Mouse (Mus musculus) liver, embryonic 16.5 days (tissue): Measurements from ENCODE around the gene Tmem260. TPM values are rescaled to one million over a fixed set of nuclear protein-coding genes. Genes with fewer than 3 reads are reported as not detected.

Experiments used
- ATAC-seq: fragments of 200-750 bp; cut with Nextera tagmentation; 2 replicates; pipeline ENCODE4 v1.8.0; 2017; ENCODE audit warnings: low read depth, mild to moderate bottlenecking, moderate number of reproducible peaks, moderate library complexity
- H3K27ac ChIP-seq: fragments of 300-500 bp; sonication (generic); 2 replicates; pipeline ENCODE4 v1.5.1; 2014; ENCODE audit warnings: mild to moderate bottlenecking, low read length
- H3K27me3 ChIP-seq: fragments of 300-500 bp; sonication (generic); 2 replicates; pipeline ENCODE4 v1.6.1; 2014; ENCODE audit warnings: low read depth, low read length, mixed read lengths; ENCODE audit not compliant: control insufficient read depth, insufficient read depth
- H3K36me3 ChIP-seq: fragments of 300-500 bp; sonication (generic); 2 replicates; pipeline ENCODE4 v1.6.1; 2014; ENCODE audit warnings: mild to moderate bottlenecking; ENCODE audit not compliant: control insufficient read depth, insufficient read depth
- H3K4me1 ChIP-seq: fragments of 300-500 bp; sonication (generic); 2 replicates; pipeline ENCODE4 v1.6.1; 2014; ENCODE audit warnings: low read depth, low read length, mixed read lengths; ENCODE audit not compliant: control insufficient read depth
- H3K4me2 ChIP-seq: fragments of 300-500 bp; sonication (generic); 2 replicates; pipeline ENCODE4 v1.6.1; 2014; ENCODE audit warnings: low read depth, low read length, mixed read lengths
- H3K4me3 ChIP-seq: fragments of 300-500 bp; sonication (generic); 2 replicates; pipeline ENCODE4 v1.5.1; 2014; ENCODE audit warnings: low read depth, mild to moderate bottlenecking, low read length
- H3K9ac ChIP-seq: fragments of 300-500 bp; sonication (generic); 2 replicates; pipeline ENCODE4 v1.6.1; 2014; ENCODE audit warnings: low read depth, low read length
- H3K9me3 ChIP-seq: fragments of 300-500 bp; sonication (generic); replicated peaks from 2 replicates; pipeline ENCODE4 v1.6.1; 2016; ENCODE audit warnings: low read length; ENCODE audit not compliant: control insufficient read depth
- WGBS: fragments of 180-500 bp; shearing (Covaris S2); extraction: QIAGEN DNeasy Blood & Tissue Kit; methylation state at CpG from one replicate; pipeline ENCODE4 v1.1.7; 2014; ENCODE audit not compliant: insufficient replicate concordance; 5-methylcytosine and 5-hydroxymethylcytosine counted together
- polyA plus RNA-seq: library from polyadenylated mRNA; unstranded; fragments of >200 nt; fragmentation: Nextera tagmentation; extraction: Ambion mirVana; gene quantifications from 2 replicates; pipeline ENCODE4 v1.2.1, GENCODE M21; 2015

The Tmem260 gene
- 5.8 and 6.4 TPM in 2 replicates for polyA plus RNA-seq

- Histone ChIP-seq H3K4me3 (peak within 1 kb of the TSS; percentile 92), H3K27ac (peak within 1 kb of the TSS; percentile 79), H3K4me1 (peaks cover 10% of the 10 kb centered on the region), H3K9me3 (no peaks in the 10 kb centered on the region), H3K9ac (peak within 1 kb of the TSS; percentile 91), H3K27me3 (no peaks in the 10 kb centered on the region), H3K36me3 (no peaks in the 10 kb centered on the region), H3K4me2 (peak within 1 kb of the TSS; percentile 69)
- peak; percentile 98 for ATAC-seq
- WGBS: under 1% methylated on average over 62 of the region's 69 CpGs
Observed at GRCm38 (mm10) chr14:48445984-48446683, at the start of gene Tmem260. Gene Tmem260 (plus strand): TSS chr14:48446124.

- 72% methylated on average over 13 of the region's 13 CpGs for WGBS
- ATAC-seq: no peak
- Histone ChIP-seq H3K27ac (no peak overlapping the region), H3K4me3 (no peak overlapping the region), H3K4me2 (no peak overlapping the region), H3K36me3 (no peaks in the 10 kb centered on the region), H3K4me1 (no peaks in the 10 kb centered on the region), H3K9ac (no peak overlapping the region), H3K9me3 (no peaks in the 10 kb centered on the region), H3K27me3 (no peaks in the 10 kb centered on the region)
Observed at GRCm38 (mm10) chr14:48406086-48406485, 39.8 kb upstream of the Tmem260 start.

- Histone ChIP-seq H3K4me2 (no peak overlapping the region), H3K9ac (no peak overlapping the region), H3K27me3 (no peaks in the 10 kb centered on the region), H3K36me3 (no peaks in the 10 kb centered on the region), H3K27ac (no peak overlapping the region), H3K9me3 (no peaks in the 10 kb centered on the region), H3K4me3 (no peak overlapping the region), H3K4me1 (no peaks in the 10 kb centered on the region)
- WGBS: 72% methylated on average over 3 of the region's 3 CpGs
- ATAC-seq: no peak
Observed at GRCm38 (mm10) chr14:48417064-48417463, 28.9 kb upstream of the Tmem260 start.

- Histone ChIP-seq H3K9ac (no peak overlapping the region), H3K4me3 (no peak overlapping the region), H3K27me3 (no peaks in the 10 kb centered on the region), H3K4me1 (no peaks in the 10 kb centered on the region), H3K9me3 (no peaks in the 10 kb centered on the region), H3K27ac (no peak overlapping the region), H3K4me2 (no peak overlapping the region), H3K36me3 (no peaks in the 10 kb centered on the region)
- no peak for ATAC-seq
- WGBS: 38% methylated on average over 3 of the region's 3 CpGs
Observed at GRCm38 (mm10) chr14:48418264-48418663, 27.7 kb upstream of the Tmem260 start.

- H3K9ac ChIP-seq: no peak overlapping the region
- H3K9me3 ChIP-seq: no peaks in the 10 kb centered on the region
- no peaks in the 10 kb centered on the region for H3K36me3 ChIP-seq
- H3K27me3 ChIP-seq: no peaks in the 10 kb centered on the region
- no peak overlapping the region for H3K4me3 ChIP-seq
- ATAC-seq: no peak
- H3K27ac ChIP-seq: no peak overlapping the region
- no peak overlapping the region for H3K4me2 ChIP-seq
- 67% methylated on average over 5 of the region's 5 CpGs for WGBS
- no peaks in the 10 kb centered on the region for H3K4me1 ChIP-seq
Observed at GRCm38 (mm10) chr14:48418672-48419071, 27.3 kb upstream of the Tmem260 start.

GRCm38 (mm10) chr14:48421476-48421875, 24.4 kb upstream of the Tmem260 start:
- no peak for ATAC-seq
- no peak overlapping the region for H3K4me2 ChIP-seq

GRCm38 (mm10) chr14:48421996-48422395, 23.9 kb upstream of the Tmem260 start:
- Histone ChIP-seq H3K27me3 (no peaks in the 10 kb centered on the region), H3K4me3 (no peak overlapping the region), H3K9ac (no peak overlapping the region), H3K4me2 (0 out of 2 replicates have a peak overlapping the region, but pooled peaks have one; percentile 15), H3K36me3 (no peaks in the 10 kb centered on the region), H3K9me3 (no peaks in the 10 kb centered on the region), H3K27ac (no peak overlapping the region), H3K4me1 (no peaks in the 10 kb centered on the region)
- WGBS: 4% methylated on average over 6 of the region's 6 CpGs
- 0 out of 2 replicates have a peak, but pooled peaks have one; percentile 9 for ATAC-seq

More at GRCm38 (mm10) chr14:48421476-48421875, 24.4 kb upstream of the Tmem260 start:
- no peak overlapping the region for H3K27ac ChIP-seq
- H3K36me3 ChIP-seq: no peaks in the 10 kb centered on the region
- H3K27me3 ChIP-seq: no peaks in the 10 kb centered on the region
- H3K9me3 ChIP-seq: no peaks in the 10 kb centered on the region
- H3K4me1 ChIP-seq: no peaks in the 10 kb centered on the region
- H3K9ac ChIP-seq: no peak overlapping the region
- H3K4me3 ChIP-seq: no peak overlapping the region
- 5% methylated on average over 6 of the region's 6 CpGs for WGBS

GRCm38 (mm10) chr14:48422436-48422835, 23.5 kb upstream of the Tmem260 start:
- no peak for ATAC-seq
- Histone ChIP-seq H3K4me2 (no peak overlapping the region), H3K27me3 (no peaks in the 10 kb centered on the region), H3K27ac (no peak overlapping the region), H3K9ac (no peak overlapping the region), H3K9me3 (no peaks in the 10 kb centered on the region), H3K4me1 (no peaks in the 10 kb centered on the region), H3K4me3 (no peak overlapping the region), H3K36me3 (no peaks in the 10 kb centered on the region)
- 9% methylated on average over 4 of the region's 4 CpGs for WGBS

GRCm38 (mm10) chr14:48422901-48423300, 23.0 kb upstream of the Tmem260 start:
- ATAC-seq: no peak
- no peak overlapping the region for H3K4me2 ChIP-seq
- no peaks in the 10 kb centered on the region for H3K27me3 ChIP-seq
- H3K9me3 ChIP-seq: no peaks in the 10 kb centered on the region
- H3K36me3 ChIP-seq: no peaks in the 10 kb centered on the region
- H3K9ac ChIP-seq: no peak overlapping the region
- 13% methylated on average over 7 of the region's 7 CpGs for WGBS
- no peaks in the 10 kb centered on the region for H3K4me1 ChIP-seq
- no peak overlapping the region for H3K4me3 ChIP-seq
- no peak overlapping the region for H3K27ac ChIP-seq
